ENCODE assay signal across 15 mouse cellular contexts in the genomic region with DNA sequence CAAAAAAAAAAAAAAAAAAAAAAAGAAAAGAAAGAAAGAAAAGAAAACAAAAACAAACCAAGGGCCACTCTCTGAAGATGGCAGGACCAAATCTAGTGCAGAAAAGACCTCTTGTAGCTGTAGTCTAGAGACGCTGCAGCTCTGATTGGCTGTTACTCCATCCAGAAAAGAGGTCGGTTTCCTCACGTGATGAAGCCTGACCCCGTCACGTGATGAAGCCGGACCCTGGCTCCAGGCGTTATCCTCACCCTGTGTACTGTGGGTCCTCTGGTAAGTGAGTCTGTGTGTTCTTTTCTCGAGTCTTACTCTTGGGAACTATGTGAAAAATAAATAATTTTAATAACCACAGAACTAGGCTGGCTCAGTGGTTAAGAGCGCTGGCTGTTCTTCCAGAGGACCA. TPM values are rescaled to one million over a fixed set of nuclear protein-coding genes. Genes with fewer than 3 reads are reported as not detected.
DNase-seq lines count a peak whose midpoint lies in the region; ATAC-seq and TF ChIP-seq lines count a peak whose summit lies in the region.
"Had no signal": no experiment of that assay in that cellular context is flagged by ENCODE, and none has a peak within 500 bp of the region (broad histone marks: within the 10 kb centered on the region; RNA-seq: fewer than 3 reads in every experiment).

No protein-coding gene starts in this region.

- TF ChIP-seq CTCF in left cerebral cortex, adult 2 months (IDR thresholded peaks at IDR 0.05): no peak
- no peak for TF ChIP-seq CTCF in midbrain, postnatal 0 days (IDR thresholded peaks at IDR 0.05)

- H3K4me1 ChIP-seq in forebrain, embryonic 14.5 days (ENCODE audit: control insufficient read depth, insufficient read depth, low read length): peaks cover 5% of the 10 kb centered on the region; the same call in 1 of the 2 replicates
- peaks cover 18% of the 10 kb centered on the region for H3K4me1 ChIP-seq in forebrain, embryonic 12.5 days
- peaks cover 3% of the 10 kb centered on the region; the same call in 1 of the 2 replicates for H3K4me1 ChIP-seq in midbrain, postnatal 0 days (ENCODE audit: insufficient read depth, low read length)
- H3K4me1 ChIP-seq: limb, embryonic 12.5 days had no signal

- no peak for DNase-seq in forebrain, embryonic 14.5 days (ENCODE audit: low spot score)
- no peak for DNase-seq in left cerebral cortex, adult 2 months (ENCODE audit: extremely low spot score in 1 of 2, low spot score in 2 of 2)
- no peak for DNase-seq in left cerebral cortex, postnatal 14 days (ENCODE audit: low spot score in 2 of 2)
- DNase-seq in R1 (ENCODE audit: low read depth, low spot score): peak; percentile 48
- DNase-seq in midbrain, postnatal 0 days (ENCODE audit: low spot score): no peak
- DNase-seq in natural killer cell, adult 2 months (ENCODE audit: low spot score in 2 of 2): no peak
- DNase-seq: adrenal gland, adult 8-10 months; cerebellum, adult 9-11 months; embryo, embryonic 11 days; lung, postnatal 14 days had no signal

- no peak overlapping the region for H3K4me2 ChIP-seq in forebrain, embryonic 14.5 days (ENCODE audit: low read length)
- no peak overlapping the region for H3K4me2 ChIP-seq in forebrain, embryonic 12.5 days
- H3K4me2 ChIP-seq in midbrain, postnatal 0 days (ENCODE audit: low read depth, low read length, poor library complexity, severe bottlenecking): no peak overlapping the region
- H3K4me2 ChIP-seq: liver, embryonic 15.5 days had no signal

- no peak overlapping the region; the same call in 1 of the 2 replicates for H3K9ac ChIP-seq in forebrain, embryonic 14.5 days (ENCODE audit: low read length)
- H3K9ac ChIP-seq in forebrain, embryonic 12.5 days: no peak overlapping the region
- H3K9ac ChIP-seq in midbrain, postnatal 0 days (replicated peaks; ENCODE audit: low read length, poor library complexity, severe bottlenecking): no peak overlapping the region
- H3K9ac ChIP-seq: limb, embryonic 12.5 days; liver, embryonic 15.5 days; neural tube, embryonic 12.5 days had no signal

- peak overlapping the region; percentile 66; the same call in 1 of the 2 replicates for H3K27ac ChIP-seq in forebrain, embryonic 14.5 days (ENCODE audit: low read depth, low read length)
- no peak overlapping the region; the same call in 1 of the 2 replicates for H3K27ac ChIP-seq in forebrain, embryonic 12.5 days
- peak overlapping the region; percentile 87 for H3K27ac ChIP-seq in left cerebral cortex, adult 2 months
- H3K27ac ChIP-seq in midbrain, postnatal 0 days (ENCODE audit: low read depth, low read length): peak overlapping the region; percentile 52
- H3K27ac ChIP-seq: limb, embryonic 12.5 days; liver, embryonic 15.5 days; neural tube, embryonic 12.5 days had no signal

- no peak overlapping the region for H3K4me3 ChIP-seq in forebrain, embryonic 14.5 days (ENCODE audit: low read depth, low read length)
- H3K4me3 ChIP-seq in forebrain, embryonic 12.5 days (replicated peaks): no peak overlapping the region
- no peak overlapping the region for H3K4me3 ChIP-seq in left cerebral cortex, adult 2 months
- no peak overlapping the region for H3K4me3 ChIP-seq in midbrain, postnatal 0 days (ENCODE audit: low read depth, low read length)
- H3K4me3 ChIP-seq: limb, embryonic 12.5 days; liver, embryonic 15.5 days; neural tube, embryonic 12.5 days had no signal

- 74% methylated on average over 9 of the region's 9 CpGs for WGBS in forebrain, embryonic 14.5 days
- 77% methylated on average over 9 of the region's 9 CpGs for WGBS in forebrain, embryonic 12.5 days
- WGBS in midbrain, postnatal 0 days: 77% methylated on average over 9 of the region's 9 CpGs

- intact Hi-C loops in left cerebral cortex, adult 2 months (cut with DNase I): no loop called here
- intact Hi-C loops in left cerebral cortex, postnatal 14 days (cut with DNase I): loop anchor here (5.0 kb wide), 2 partner anchors 57 to 247 kb away; partner anchors contain the start of genes Cntrob and Trappc1

- 0 out of 2 replicates have a peak, but pooled peaks cover 4% of the 10 kb centered on the region for H3K27me3 ChIP-seq in forebrain, embryonic 14.5 days (replicated peaks; ENCODE audit: control insufficient read depth, insufficient read depth, low read length)
- H3K27me3 ChIP-seq in forebrain, embryonic 12.5 days: peaks cover 17% of the 10 kb centered on the region; the same call in 1 of the 2 replicates
- H3K27me3 ChIP-seq in midbrain, postnatal 0 days (ENCODE audit: insufficient read depth, low read length): no peaks in the 10 kb centered on the region
- H3K27me3 ChIP-seq: neural tube, embryonic 12.5 days had no signal

- ATAC-seq in forebrain, embryonic 14.5 days: no peak
- ATAC-seq in forebrain, embryonic 12.5 days (ENCODE audit: low FRiP score): no peak
- no peak for ATAC-seq in midbrain, postnatal 0 days (ENCODE audit: low FRiP score)

- no peaks in the 10 kb centered on the region for H3K9me3 ChIP-seq in forebrain, embryonic 14.5 days (replicated peaks; ENCODE audit: control insufficient read depth, low read length)
- H3K9me3 ChIP-seq in forebrain, embryonic 12.5 days: no peaks in the 10 kb centered on the region
- no peaks in the 10 kb centered on the region for H3K9me3 ChIP-seq in midbrain, postnatal 0 days (ENCODE audit: low read length)
- H3K9me3 ChIP-seq: limb, embryonic 12.5 days; liver, embryonic 15.5 days; neural tube, embryonic 12.5 days had no signal

- no peaks in the 10 kb centered on the region for H3K36me3 ChIP-seq in forebrain, embryonic 14.5 days (ENCODE audit: control insufficient read depth, insufficient read depth, low read length)
- no peaks in the 10 kb centered on the region for H3K36me3 ChIP-seq in forebrain, embryonic 12.5 days (replicated peaks)
- no peaks in the 10 kb centered on the region for H3K36me3 ChIP-seq in midbrain, postnatal 0 days (ENCODE audit: insufficient read depth, low read length)
- H3K36me3 ChIP-seq: limb, embryonic 12.5 days; liver, embryonic 15.5 days; neural tube, embryonic 12.5 days had no signal

RNA-seq across cellular contexts. Expression of gene Gucy2e, which starts 28.6 kb away (rescaled TPM):
- polyA plus RNA-seq in forebrain, embryonic 14.5 days (2014; fragmentation: Nextera tagmentation; extraction: Ambion mirVana): 0.35 and 0.41 TPM in 2 replicates
- polyA plus RNA-seq in forebrain, embryonic 12.5 days (2016; fragmentation: Nextera tagmentation; extraction: Ambion mirVana): 0.17 and 0.19 TPM in 2 replicates
- total RNA-seq in left cerebral cortex, adult 2 months (2021): 1 to 10 TPM; 1.0 to 1.3 TPM
- under 1 TPM; 0.40 to 0.80 TPM for total RNA-seq in left cerebral cortex, postnatal 14 days (2021)
- total RNA-seq in midbrain, postnatal 0 days (2014; rRNA removed): 1.3 and 1.4 TPM in 2 replicates
- polyA plus RNA-seq in midbrain, postnatal 0 days (2015; fragmentation: Nextera tagmentation; extraction: Ambion mirVana): 0.97 and 1.0 TPM in 2 replicates
- total RNA-seq: adrenal gland, adult 8-10 months; granulocyte monocyte progenitor cell, adult 5-6 weeks had no signal
- polyA plus RNA-seq: limb, embryonic 12.5 days; liver, embryonic 15.5 days had no signal

RNA-seq across cellular contexts. Expression of gene Cntrob, which starts 58.2 kb away (rescaled TPM):
- 13.9 and 18.9 TPM in 2 replicates for polyA plus RNA-seq in forebrain, embryonic 14.5 days (2014; fragmentation: Nextera tagmentation; extraction: Ambion mirVana)
- 49.0 and 52.6 TPM in 2 replicates for polyA plus RNA-seq in forebrain, embryonic 12.5 days (2016; fragmentation: Nextera tagmentation; extraction: Ambion mirVana)
- total RNA-seq in left cerebral cortex, adult 2 months (2021): 10 to 100 TPM; 19.2 to 27.1 TPM
- 10 to 100 TPM; 13.4 to 16.1 TPM for total RNA-seq in left cerebral cortex, postnatal 14 days (2021)
- 15.3 and 16.2 TPM in 2 replicates for total RNA-seq in midbrain, postnatal 0 days (2014; rRNA removed)
- polyA plus RNA-seq in midbrain, postnatal 0 days (2015; fragmentation: Nextera tagmentation; extraction: Ambion mirVana): 10.2 and 13.6 TPM in 2 replicates

RNA-seq across cellular contexts. Expression of gene Trappc1, which starts 58.4 kb away (rescaled TPM):
- 188 and 243 TPM in 2 replicates for polyA plus RNA-seq in forebrain, embryonic 14.5 days (2014; fragmentation: Nextera tagmentation; extraction: Ambion mirVana)
- 185 and 192 TPM in 2 replicates for polyA plus RNA-seq in forebrain, embryonic 12.5 days (2016; fragmentation: Nextera tagmentation; extraction: Ambion mirVana)
- total RNA-seq in left cerebral cortex, adult 2 months (2021): 10 to 100 TPM; 58.8 to 60.1 TPM
- 10 to 100 TPM; 60.1 to 67.7 TPM for total RNA-seq in left cerebral cortex, postnatal 14 days (2021)
- total RNA-seq in midbrain, postnatal 0 days (2014; rRNA removed): 128 and 205 TPM in 2 replicates
- polyA plus RNA-seq in midbrain, postnatal 0 days (2015; fragmentation: Nextera tagmentation; extraction: Ambion mirVana): 161 and 177 TPM in 2 replicates
